Mouse (Mus musculus) spleen, adult 2 months (tissue): ENCODE data around the gene Maco1.

ENCODE experiments used
- CTCF ChIP-seq: fragments of 200-500 bp; IDR thresholded peaks from 2 replicates; pipeline ENCODE4 v1.5.1; 2011; ENCODE audit warnings: mild to moderate bottlenecking, inconsistent platforms; ENCODE audit not compliant: insufficient read depth, insufficient read length, insufficient replicate concordance; ENCODE audit errors: extremely low read depth
- POLR2A ChIP-seq: fragments of 200-500 bp; IDR thresholded peaks from 2 replicates; pipeline ENCODE4 v1.6.1; 2011; ENCODE audit warnings: low read depth, low read length, inconsistent platforms

DNA sequence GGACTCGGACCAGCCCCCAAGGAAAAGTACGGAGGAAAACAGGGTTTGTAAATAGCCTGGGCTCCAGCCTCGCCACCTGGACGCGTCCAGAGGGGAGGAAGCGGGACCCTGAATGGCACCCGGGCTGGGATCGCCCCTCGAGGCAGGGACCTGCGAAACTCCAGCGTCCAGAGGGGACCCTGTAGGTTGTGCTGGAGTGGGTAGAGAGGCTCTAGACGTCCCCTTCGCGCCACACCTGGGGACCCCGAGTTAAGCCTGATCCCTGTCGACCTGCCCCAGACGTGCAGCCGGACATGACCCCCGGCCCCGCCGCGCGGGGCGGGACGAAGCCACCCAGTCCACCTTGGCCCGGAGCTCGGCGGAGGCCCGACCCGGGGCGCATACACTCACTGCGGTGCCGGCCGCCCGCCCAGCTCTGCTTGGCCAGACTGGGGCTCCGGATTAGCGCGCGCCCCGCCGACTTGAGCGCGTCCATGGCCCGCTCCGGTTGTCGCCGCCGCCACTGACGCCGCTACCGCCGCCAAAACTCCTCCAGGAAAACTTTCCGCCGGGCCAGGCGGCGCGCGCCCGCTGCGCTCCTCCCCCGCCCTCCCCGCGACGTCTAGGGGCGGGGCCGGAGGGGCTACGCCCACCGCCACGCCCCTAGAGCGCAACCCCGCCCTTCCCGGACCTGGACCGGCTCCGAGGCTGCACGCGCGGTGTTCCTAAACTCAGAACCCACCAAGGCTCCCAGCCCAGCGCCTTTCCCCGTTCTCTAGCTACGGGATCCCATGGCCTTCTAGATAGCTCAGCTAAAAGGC is 85.5 kb downstream of the Maco1 start, which contains the start of gene Ldlrap1:
- TF ChIP-seq POLR2A = no peak
- no peak for TF ChIP-seq CTCF
